12 mouse cellular contexts compared by ENCODE assay signal in the genomic region with DNA sequence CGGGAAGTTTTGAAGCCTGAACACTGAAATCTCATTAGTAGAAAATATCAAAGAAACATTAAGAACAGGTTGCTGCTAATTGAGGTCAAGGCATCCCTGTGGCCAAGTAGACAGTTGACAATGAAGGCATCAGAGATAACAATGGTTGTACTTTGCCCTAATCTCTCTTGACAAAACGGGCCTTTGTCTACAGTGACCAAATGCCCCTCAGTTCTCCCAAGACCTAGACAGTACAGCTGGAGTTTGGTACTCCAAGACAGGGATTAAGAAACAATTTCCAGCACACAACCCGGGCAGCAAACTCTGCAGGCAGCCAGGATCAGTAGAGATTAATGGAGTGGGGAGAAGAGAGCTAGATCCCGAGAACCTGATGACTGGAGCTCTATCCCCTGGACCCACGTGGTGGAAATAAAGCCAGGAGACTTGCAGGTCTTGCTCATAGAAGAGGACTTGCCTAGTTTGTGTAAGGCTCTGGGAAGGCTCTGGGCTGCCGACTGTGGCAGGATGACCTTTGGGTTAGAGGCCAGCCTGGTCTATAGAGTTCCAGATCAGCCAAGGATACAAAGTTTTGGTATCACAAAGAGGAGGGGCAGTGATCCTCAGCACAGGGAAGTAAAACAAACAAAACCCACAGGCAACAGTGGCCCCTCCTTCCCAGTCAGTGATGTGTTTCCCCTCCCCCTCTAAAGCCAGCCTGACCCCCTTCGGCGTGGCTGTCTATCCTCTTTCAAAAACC. TPM values are rescaled to one million over a fixed set of nuclear protein-coding genes. Genes with fewer than 3 reads are reported as not detected.
A peak's percentile ranks its signal among the peaks of the same experiment; 100 is the strongest.
DNase-seq lines count a peak whose midpoint lies in the region; ATAC-seq and TF ChIP-seq lines count a peak whose summit lies in the region.
"Had no signal": no experiment of that assay in that cellular context is flagged by ENCODE, and none has a peak within 500 bp of the region (broad histone marks: within the 10 kb centered on the region; RNA-seq: fewer than 3 reads in every experiment).

No protein-coding gene starts in this region.

- H3K27ac ChIP-seq in hindbrain, embryonic 11.5 days (ENCODE audit: low read depth, low read length): no peak overlapping the region
- no peak overlapping the region for H3K27ac ChIP-seq in hindbrain, embryonic 14.5 days
- peak overlapping the region; percentile 60; the same call in 1 of the 2 replicates for H3K27ac ChIP-seq in kidney, postnatal 0 days
- H3K27ac ChIP-seq in liver, postnatal 0 days (ENCODE audit: low read depth): peak overlapping the region; percentile 53; the same call in 1 of the 2 replicates
- H3K27ac ChIP-seq in gastrocnemius, adult 2 months: no peak overlapping the region
- H3K27ac ChIP-seq: heart, embryonic 15.5 days had no signal

- no peak for TF ChIP-seq EP300 in liver, postnatal 0 days (IDR thresholded peaks at IDR 0.05; ENCODE audit: low read depth)

- peak; percentile 10 for DNase-seq in hindbrain, embryonic 11.5 days (ENCODE audit: low spot score)
- no peak for DNase-seq in hindbrain, embryonic 14.5 days (ENCODE audit: low spot score)
- peak; percentile 64 for DNase-seq in embryo, embryonic 10 days (ENCODE audit: low spot score)
- peak; percentile 35 for DNase-seq in kidney, postnatal 0 days (ENCODE audit: low spot score)
- no peak for DNase-seq in liver, postnatal 0 days
- DNase-seq in cerebellum, postnatal 4 days (ENCODE audit: low spot score in 2 of 2): no peak
- DNase-seq in frontal cortex, postnatal 14 days (ENCODE audit: low spot score in 2 of 2): no peak
- DNase-seq in gastrocnemius, adult 2 months: no peak
- DNase-seq: cerebellum, adult 11 months; lung, postnatal 4 days; thymus, postnatal 14 days had no signal

- no peak overlapping the region for H3K4me2 ChIP-seq in hindbrain, embryonic 11.5 days (replicated peaks; ENCODE audit: low read depth, low read length)
- no peak overlapping the region for H3K4me2 ChIP-seq in hindbrain, embryonic 14.5 days (replicated peaks)
- H3K4me2 ChIP-seq in kidney, postnatal 0 days (ENCODE audit: low read length): no peak overlapping the region
- 0 out of 2 replicates have a peak overlapping the region, but pooled peaks have one; percentile 16 for H3K4me2 ChIP-seq in liver, postnatal 0 days (ENCODE audit: low read depth, low read length)
- H3K4me2 ChIP-seq: heart, embryonic 15.5 days had no signal

- no peaks in the 10 kb centered on the region for H3K36me3 ChIP-seq in hindbrain, embryonic 11.5 days (ENCODE audit: control insufficient read depth, insufficient read depth, low read length)
- H3K36me3 ChIP-seq in hindbrain, embryonic 14.5 days (replicated peaks; ENCODE audit: control insufficient read depth, insufficient read depth): no peaks in the 10 kb centered on the region
- H3K36me3 ChIP-seq in kidney, postnatal 0 days (ENCODE audit: insufficient read depth, low read length): no peaks in the 10 kb centered on the region
- no peaks in the 10 kb centered on the region for H3K36me3 ChIP-seq in liver, postnatal 0 days (replicated peaks; ENCODE audit: insufficient read depth, low read length)
- H3K36me3 ChIP-seq: heart, embryonic 15.5 days had no signal

- no peaks in the 10 kb centered on the region; the same call in 1 of the 2 replicates for H3K4me1 ChIP-seq in hindbrain, embryonic 11.5 days (replicated peaks; ENCODE audit: control insufficient read depth, insufficient read depth, low read length)
- H3K4me1 ChIP-seq in hindbrain, embryonic 14.5 days (replicated peaks; ENCODE audit: control insufficient read depth, insufficient read depth, low read length): peaks cover 15% of the 10 kb centered on the region
- peaks cover 10% of the 10 kb centered on the region for H3K4me1 ChIP-seq in kidney, postnatal 0 days (replicated peaks; ENCODE audit: insufficient read depth, low read length)
- peaks cover 19% of the 10 kb centered on the region; the same call in 1 of the 2 replicates for H3K4me1 ChIP-seq in liver, postnatal 0 days (ENCODE audit: insufficient read depth)

- H3K9ac ChIP-seq in hindbrain, embryonic 11.5 days (ENCODE audit: low read depth, low read length): no peak overlapping the region
- H3K9ac ChIP-seq in hindbrain, embryonic 14.5 days: no peak overlapping the region
- H3K9ac ChIP-seq in kidney, postnatal 0 days (ENCODE audit: low read depth, low read length): no peak overlapping the region
- H3K9ac ChIP-seq in liver, postnatal 0 days (replicated peaks): no peak overlapping the region
- H3K9ac ChIP-seq: heart, embryonic 15.5 days had no signal

- no peak for TF ChIP-seq CTCF in kidney, postnatal 0 days (IDR thresholded peaks at IDR 0.05; ENCODE audit: low read depth)
- no peak for TF ChIP-seq CTCF in liver, postnatal 0 days (IDR thresholded peaks at IDR 0.05; ENCODE audit: low read depth)
- TF ChIP-seq CTCF in gastrocnemius, adult 2 months (IDR thresholded peaks at IDR 0.05): no peak

- 17% methylated on average over 8 of the region's 8 CpGs for WGBS in hindbrain, embryonic 11.5 days
- WGBS in hindbrain, embryonic 14.5 days: 20% methylated on average over 8 of the region's 8 CpGs
- WGBS in kidney, postnatal 0 days: 25% methylated on average over 8 of the region's 8 CpGs
- WGBS in liver, postnatal 0 days (ENCODE audit: insufficient replicate concordance): 43% methylated on average over 8 of the region's 8 CpGs

- H3K9me3 ChIP-seq in hindbrain, embryonic 11.5 days (ENCODE audit: control insufficient read depth, low read length): no peaks in the 10 kb centered on the region
- no peaks in the 10 kb centered on the region for H3K9me3 ChIP-seq in hindbrain, embryonic 14.5 days (ENCODE audit: control insufficient read depth, low read length)
- no peaks in the 10 kb centered on the region for H3K9me3 ChIP-seq in kidney, postnatal 0 days (replicated peaks; ENCODE audit: low read length)
- 0 out of 2 replicates have a peak, but pooled peaks cover 2% of the 10 kb centered on the region for H3K9me3 ChIP-seq in liver, postnatal 0 days (ENCODE audit: low read length)
- H3K9me3 ChIP-seq: heart, embryonic 15.5 days had no signal

- ATAC-seq in hindbrain, embryonic 11.5 days (ENCODE audit: low FRiP score): no peak
- no peak for ATAC-seq in hindbrain, embryonic 14.5 days (ENCODE audit: low FRiP score)
- no peak for ATAC-seq in kidney, postnatal 0 days (replicated peaks; ENCODE audit: low FRiP score, low read depth)
- peak; percentile 54 for ATAC-seq in liver, postnatal 0 days

- intact Hi-C loops in gastrocnemius, adult 2 months (cut with DNase I): no loop called here

- no peaks in the 10 kb centered on the region for H3K27me3 ChIP-seq in hindbrain, embryonic 11.5 days (ENCODE audit: control insufficient read depth, insufficient read depth, low read length)
- H3K27me3 ChIP-seq in hindbrain, embryonic 14.5 days (ENCODE audit: control insufficient read depth, insufficient read depth, low read length): no peaks in the 10 kb centered on the region
- no peaks in the 10 kb centered on the region for H3K27me3 ChIP-seq in kidney, postnatal 0 days (ENCODE audit: insufficient read depth, low read length)
- H3K27me3 ChIP-seq in liver, postnatal 0 days (ENCODE audit: insufficient read depth, low read length): no peaks in the 10 kb centered on the region
- H3K27me3 ChIP-seq: heart, embryonic 15.5 days had no signal

- H3K4me3 ChIP-seq in hindbrain, embryonic 11.5 days (ENCODE audit: low read depth, low read length): no peak overlapping the region
- no peak overlapping the region for H3K4me3 ChIP-seq in hindbrain, embryonic 14.5 days (replicated peaks; ENCODE audit: low read length)
- H3K4me3 ChIP-seq in kidney, postnatal 0 days (replicated peaks; ENCODE audit: low read depth, low read length): no peak overlapping the region
- no peak overlapping the region for H3K4me3 ChIP-seq in liver, postnatal 0 days (ENCODE audit: low read depth, low read length)
- H3K4me3 ChIP-seq in gastrocnemius, adult 2 months: no peak overlapping the region
- H3K4me3 ChIP-seq: heart, embryonic 15.5 days had no signal

RNA-seq across cellular contexts. Expression of gene Zfp609, which starts 51.1 kb away (rescaled TPM):
- polyA plus RNA-seq in hindbrain, embryonic 11.5 days (2014; fragmentation: Nextera tagmentation; extraction: Ambion mirVana): 9.2 and 12.5 TPM in 2 replicates
- polyA plus RNA-seq in hindbrain, embryonic 14.5 days (2014; fragmentation: Nextera tagmentation; extraction: Ambion mirVana): 8.0 and 8.8 TPM in 2 replicates
- 4.1 and 5.0 TPM in 2 replicates for polyA plus RNA-seq in kidney, postnatal 0 days (2015; fragmentation: Nextera tagmentation; extraction: Ambion mirVana)
- 2.0 and 2.8 TPM in 2 replicates for polyA plus RNA-seq in liver, postnatal 0 days (2015; fragmentation: Nextera tagmentation; extraction: Ambion mirVana)
- total RNA-seq in gastrocnemius, adult 2 months (2021): 10 to 100 TPM; 18.4 to 21.1 TPM

Comparison
In these comparisons a context has a peak if more than half of its experiments do, and no peak if none do; other contexts are left out.
1. DNase-seq: peak in hindbrain, embryonic 11.5 days (single experiment), embryo, embryonic 10 days (single experiment) and kidney, postnatal 0 days (single experiment); none in hindbrain, embryonic 14.5 days (single experiment), liver, postnatal 0 days (single experiment), cerebellum, postnatal 4 days (0 of 2), frontal cortex, postnatal 14 days (0 of 2) and gastrocnemius, adult 2 months (single experiment).
2. H3K27ac ChIP-seq: peak in kidney, postnatal 0 days (single experiment) and liver, postnatal 0 days (single experiment); none in hindbrain, embryonic 11.5 days (single experiment), hindbrain, embryonic 14.5 days (single experiment) and gastrocnemius, adult 2 months (single experiment).